Mouse (Mus musculus) midbrain, embryonic 12.5 days (tissue): ENCODE measurements around the gene Afap1l2. TPM values are rescaled to one million over a fixed set of nuclear protein-coding genes. Genes with fewer than 3 reads are reported as not detected.

Experiments used
- ATAC-seq: fragments of 200-750 bp; cut with Nextera tagmentation; 2 replicates; pipeline ENCODE4 v1.8.0; 2017; ENCODE audit warnings: low read depth, moderate TSS enrichment, moderate library complexity; ENCODE audit not compliant: low FRiP score
- H3K27ac ChIP-seq: fragments of 300-500 bp; sonication (generic); replicated peaks from 2 replicates; pipeline ENCODE4 v1.5.1; 2016; ENCODE audit warnings: mild to moderate bottlenecking
- H3K27me3 ChIP-seq: fragments of 300-500 bp; sonication (generic); 2 replicates; pipeline ENCODE4 v1.6.1; 2016; ENCODE audit warnings: mild to moderate bottlenecking
- H3K36me3 ChIP-seq: fragments of 300-500 bp; sonication (generic); 2 replicates; pipeline ENCODE4 v1.6.1; 2016
- H3K4me1 ChIP-seq: fragments of 300-500 bp; sonication (generic); 2 replicates; pipeline ENCODE4 v1.6.1; 2016
- H3K4me2 ChIP-seq: fragments of 300-500 bp; sonication (generic); replicated peaks from 2 replicates; pipeline ENCODE4 v1.6.1; 2016; ENCODE audit warnings: mild to moderate bottlenecking, moderate library complexity
- H3K4me3 ChIP-seq: fragments of 300-500 bp; sonication (generic); 2 replicates; pipeline ENCODE4 v1.5.1; 2016; ENCODE audit warnings: mild to moderate bottlenecking
- H3K9ac ChIP-seq: fragments of 300-500 bp; sonication (generic); replicated peaks from 2 replicates; pipeline ENCODE4 v1.6.1; 2016; ENCODE audit warnings: mild to moderate bottlenecking, moderate library complexity
- H3K9me3 ChIP-seq: fragments of 300-500 bp; sonication (generic); 2 replicates; pipeline ENCODE4 v1.6.1; 2016; ENCODE audit warnings: mild to moderate bottlenecking
- WGBS: fragments of 180-500 bp; shearing (Covaris S2); methylation state at CpG from one replicate; pipeline ENCODE4 v1.1.7; 2016; 5-methylcytosine and 5-hydroxymethylcytosine counted together
- polyA plus RNA-seq: library from polyadenylated mRNA; unstranded; fragments of >200 nt; fragmentation: Nextera tagmentation; extraction: Ambion mirVana; gene quantifications from 2 replicates; pipeline ENCODE4 v1.2.1, GENCODE M21; 2016

Afap1l2 gene
- polyA plus RNA-seq, 1 experiment from 2014 or later: 4.9 TPM

- H3K4me3 ChIP-seq: no peak overlapping the region
- no peaks in the 10 kb centered on the region for H3K4me1 ChIP-seq
- H3K27me3 ChIP-seq: no peaks in the 10 kb centered on the region
- H3K9me3 ChIP-seq: no peaks in the 10 kb centered on the region
- no peak overlapping the region for H3K9ac ChIP-seq
- H3K27ac ChIP-seq: no peak overlapping the region
- H3K4me2 ChIP-seq: no peak overlapping the region
- ATAC-seq: no peak
- H3K36me3 ChIP-seq: no peaks in the 10 kb centered on the region
- WGBS: 58% methylated on average over 5 of the region's 5 CpGs
Measured at GRCm38 (mm10) chr19:56963876-56964275, 44.2 kb downstream of the Afap1l2 start.

- no peaks in the 10 kb centered on the region for H3K36me3 ChIP-seq
- H3K9me3 ChIP-seq: no peaks in the 10 kb centered on the region
- no peak overlapping the region for H3K4me3 ChIP-seq
- no peaks in the 10 kb centered on the region for H3K27me3 ChIP-seq
- H3K9ac ChIP-seq: no peak overlapping the region
- 0 out of 2 replicates have a peak, but pooled peaks cover 2% of the 10 kb centered on the region for H3K4me1 ChIP-seq
- ATAC-seq: no peak
- H3K27ac ChIP-seq: no peak overlapping the region
- no peak overlapping the region for H3K4me2 ChIP-seq
- WGBS: 76% methylated on average over 3 of the region's 3 CpGs
Measured at GRCm38 (mm10) chr19:56959601-56960000, 48.4 kb downstream of the Afap1l2 start.

- no peak for ATAC-seq
- Histone ChIP-seq H3K4me1 (0 out of 2 replicates have a peak, but pooled peaks cover 2% of the 10 kb centered on the region), H3K27ac (no peak overlapping the region), H3K27me3 (no peaks in the 10 kb centered on the region), H3K9me3 (no peaks in the 10 kb centered on the region), H3K4me2 (no peak overlapping the region), H3K36me3 (no peaks in the 10 kb centered on the region), H3K4me3 (no peak overlapping the region), H3K9ac (no peak overlapping the region)
- 86% methylated on average over 2 of the region's 2 CpGs for WGBS
Measured at GRCm38 (mm10) chr19:56959057-56959456, 49.0 kb downstream of the Afap1l2 start.

GRCm38 (mm10) chr19:56958582-56959021, 49.4 kb downstream of the Afap1l2 start:
- Histone ChIP-seq H3K4me2 (no peak overlapping the region), H3K4me1 (0 out of 2 replicates have a peak, but pooled peaks cover 2% of the 10 kb centered on the region), H3K4me3 (no peak overlapping the region), H3K36me3 (no peaks in the 10 kb centered on the region), H3K27ac (no peak overlapping the region), H3K9ac (no peak overlapping the region), H3K9me3 (no peaks in the 10 kb centered on the region), H3K27me3 (no peaks in the 10 kb centered on the region)
- no peak for ATAC-seq
- WGBS: 59% methylated on average over 6 of the region's 6 CpGs

- 86% methylated on average over 4 of the region's 4 CpGs for WGBS
Measured at GRCm38 (mm10) chr19:56958011-56958410, 50.0 kb downstream of the Afap1l2 start.

GRCm38 (mm10) chr19:56955568-56956513, 52.2 kb downstream of the Afap1l2 start:
- WGBS: 78% methylated on average over 20 of the region's 20 CpGs
- ATAC-seq: no peak
- H3K27ac ChIP-seq: no peak overlapping the region
- H3K9ac ChIP-seq: no peak overlapping the region
- H3K4me2 ChIP-seq: no peak overlapping the region
- H3K36me3 ChIP-seq: no peaks in the 10 kb centered on the region
- no peak overlapping the region for H3K4me3 ChIP-seq
- H3K27me3 ChIP-seq: no peaks in the 10 kb centered on the region
- 0 out of 2 replicates have a peak, but pooled peaks cover 2% of the 10 kb centered on the region for H3K4me1 ChIP-seq
- H3K9me3 ChIP-seq: no peaks in the 10 kb centered on the region

More at GRCm38 (mm10) chr19:56958011-56958410, 50.0 kb downstream of the Afap1l2 start:
- H3K36me3 ChIP-seq: no peaks in the 10 kb centered on the region
- H3K4me3 ChIP-seq: no peak overlapping the region
- H3K4me2 ChIP-seq: no peak overlapping the region
- H3K4me1 ChIP-seq: 0 out of 2 replicates have a peak, but pooled peaks cover 2% of the 10 kb centered on the region
- no peak overlapping the region for H3K27ac ChIP-seq
- ATAC-seq: no peak
- no peak overlapping the region for H3K9ac ChIP-seq
- no peaks in the 10 kb centered on the region for H3K9me3 ChIP-seq
- no peaks in the 10 kb centered on the region for H3K27me3 ChIP-seq

GRCm38 (mm10) chr19:56954857-56955256, 53.2 kb downstream of the Afap1l2 start:
- Histone ChIP-seq H3K27me3 (no peaks in the 10 kb centered on the region), H3K36me3 (no peaks in the 10 kb centered on the region), H3K27ac (no peak overlapping the region), H3K4me1 (0 out of 2 replicates have a peak, but pooled peaks cover 2% of the 10 kb centered on the region), H3K4me3 (no peak overlapping the region), H3K9me3 (no peaks in the 10 kb centered on the region), H3K9ac (no peak overlapping the region), H3K4me2 (no peak overlapping the region)
- 93% methylated on average over 13 of the region's 13 CpGs for WGBS
- ATAC-seq: no peak

GRCm38 (mm10) chr19:56953856-56954255, 54.2 kb downstream of the Afap1l2 start:
- H3K9me3 ChIP-seq: no peaks in the 10 kb centered on the region
- no peak for ATAC-seq
- 82% methylated on average over 4 of the region's 4 CpGs for WGBS
- no peaks in the 10 kb centered on the region for H3K27me3 ChIP-seq
- no peaks in the 10 kb centered on the region for H3K36me3 ChIP-seq
- H3K9ac ChIP-seq: no peak overlapping the region
- H3K4me3 ChIP-seq: no peak overlapping the region
- H3K27ac ChIP-seq: no peak overlapping the region
- H3K4me2 ChIP-seq: no peak overlapping the region
- H3K4me1 ChIP-seq: 0 out of 2 replicates have a peak, but pooled peaks cover 2% of the 10 kb centered on the region

- no peaks in the 10 kb centered on the region for H3K27me3 ChIP-seq
- H3K36me3 ChIP-seq: no peaks in the 10 kb centered on the region
- no peaks in the 10 kb centered on the region for H3K4me1 ChIP-seq
- H3K4me2 ChIP-seq: no peak overlapping the region
- no peak overlapping the region for H3K4me3 ChIP-seq
- 87% methylated on average over 7 of the region's 7 CpGs for WGBS
- no peak for ATAC-seq
- H3K9me3 ChIP-seq: no peaks in the 10 kb centered on the region
- H3K9ac ChIP-seq: no peak overlapping the region
- no peak overlapping the region for H3K27ac ChIP-seq
Measured at GRCm38 (mm10) chr19:56950818-56951217, 57.2 kb downstream of the Afap1l2 start.

GRCm38 (mm10) chr19:56949868-56950267, 58.2 kb downstream of the Afap1l2 start:
- H3K4me3 ChIP-seq: no peak overlapping the region
- H3K27ac ChIP-seq: no peak overlapping the region
- H3K4me1 ChIP-seq: no peaks in the 10 kb centered on the region
- H3K27me3 ChIP-seq: no peaks in the 10 kb centered on the region
- no peak overlapping the region for H3K4me2 ChIP-seq
- WGBS: 78% methylated on average over 8 of the region's 8 CpGs
- no peak overlapping the region for H3K9ac ChIP-seq
- no peaks in the 10 kb centered on the region for H3K36me3 ChIP-seq
- no peaks in the 10 kb centered on the region for H3K9me3 ChIP-seq
- ATAC-seq: no peak

- 77% methylated on average over 6 of the region's 6 CpGs for WGBS
- ATAC-seq: no peak
- Histone ChIP-seq H3K9ac (no peak overlapping the region), H3K27me3 (no peaks in the 10 kb centered on the region), H3K36me3 (no peaks in the 10 kb centered on the region), H3K9me3 (no peaks in the 10 kb centered on the region), H3K4me1 (no peaks in the 10 kb centered on the region), H3K27ac (no peak overlapping the region), H3K4me2 (no peak overlapping the region), H3K4me3 (no peak overlapping the region)
Measured at GRCm38 (mm10) chr19:56947971-56948610, 59.9 kb downstream of the Afap1l2 start.

GRCm38 (mm10) chr19:56946727-56947126, 61.3 kb downstream of the Afap1l2 start:
- H3K27ac ChIP-seq: no peak overlapping the region
- H3K4me3 ChIP-seq: no peak overlapping the region
- no peaks in the 10 kb centered on the region for H3K4me1 ChIP-seq
- no peaks in the 10 kb centered on the region for H3K36me3 ChIP-seq
- no peaks in the 10 kb centered on the region for H3K9me3 ChIP-seq
- H3K27me3 ChIP-seq: no peaks in the 10 kb centered on the region
- ATAC-seq: no peak
- no peak overlapping the region for H3K4me2 ChIP-seq
- H3K9ac ChIP-seq: no peak overlapping the region
- WGBS: 86% methylated on average over 3 of the region's 3 CpGs
